Mouse (Mus musculus) megakaryocyte, embryonic 14.5 days (primary cell): ENCODE results near the gene Ttc39a.

ENCODE experiments used
- FLI1 ChIP-seq: IDR thresholded peaks from 2 replicates; pipeline ENCODE4 v1.6.1; 2012; ENCODE audit warnings: low read length, inconsistent platforms, mixed read lengths
- GATA1 ChIP-seq: IDR thresholded peaks from 3 replicates; pipeline ENCODE4 v1.6.1; 2012; ENCODE audit warnings: mixed read lengths, low read length, inconsistent platforms, borderline replicate concordance

- TF ChIP-seq GATA1 (no peak), FLI1 (no peak)
Measured at GRCm38 (mm10) chr4:109433641-109434040, 27.2 kb downstream of the Ttc39a start.
